Mouse (Mus musculus): ENCODE data around the gene Tenm2. TPM values are rescaled to one million over a fixed set of nuclear protein-coding genes. Genes with fewer than 3 reads are reported as not detected.

Tenm2 gene
- polyA plus RNA-seq, 1 experiment from 2014 or later, result 0.80 TPM

DNA sequence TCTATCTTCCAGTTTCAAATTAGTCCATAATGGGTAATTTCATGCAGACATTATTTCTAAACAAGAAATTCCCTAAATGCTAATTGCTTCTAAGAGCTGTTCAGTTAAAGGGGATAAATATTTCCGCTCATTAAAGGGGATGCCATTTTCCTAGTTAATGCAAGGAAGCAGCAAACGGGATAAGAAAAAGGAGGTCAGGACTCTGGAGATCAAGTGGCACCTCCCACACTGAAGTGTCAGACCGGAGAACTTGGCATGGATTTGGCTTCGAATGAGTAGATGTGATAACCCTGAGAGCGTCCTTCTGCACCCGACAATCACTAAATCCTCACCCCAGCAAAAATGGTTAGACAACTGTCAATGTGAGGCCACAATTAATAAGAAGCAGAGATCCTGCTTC is 781.7 kb downstream of the Tenm2 start:
- no peak for TF ChIP-seq CTCF (IDR thresholded peaks at IDR 0.05; ENCODE audit: low read depth)
- no peak overlapping the region for H3K27ac ChIP-seq
- H3K9ac ChIP-seq (ENCODE audit: low read depth, low read length), result no peak overlapping the region
- no peak overlapping the region for H3K4me2 ChIP-seq (ENCODE audit: low read length)
- H3K4me1 ChIP-seq (replicated peaks; ENCODE audit: insufficient read depth, low read length), result no peaks in the 10 kb centered on the region
- DNase-seq (ENCODE audit: low spot score) (no peak), ATAC-seq (replicated peaks; ENCODE audit: low FRiP score, low read depth) (no peak)
- WGBS, result 65% methylated on average over 6 of the region's 6 CpGs
- H3K9me3 ChIP-seq (replicated peaks; ENCODE audit: low read length), result no peaks in the 10 kb centered on the region
- H3K27me3 ChIP-seq (ENCODE audit: insufficient read depth, low read length), result no peaks in the 10 kb centered on the region
- no peak overlapping the region for H3K4me3 ChIP-seq (replicated peaks; ENCODE audit: low read depth, low read length)
- no peaks in the 10 kb centered on the region for H3K36me3 ChIP-seq (ENCODE audit: insufficient read depth, low read length)

DNA sequence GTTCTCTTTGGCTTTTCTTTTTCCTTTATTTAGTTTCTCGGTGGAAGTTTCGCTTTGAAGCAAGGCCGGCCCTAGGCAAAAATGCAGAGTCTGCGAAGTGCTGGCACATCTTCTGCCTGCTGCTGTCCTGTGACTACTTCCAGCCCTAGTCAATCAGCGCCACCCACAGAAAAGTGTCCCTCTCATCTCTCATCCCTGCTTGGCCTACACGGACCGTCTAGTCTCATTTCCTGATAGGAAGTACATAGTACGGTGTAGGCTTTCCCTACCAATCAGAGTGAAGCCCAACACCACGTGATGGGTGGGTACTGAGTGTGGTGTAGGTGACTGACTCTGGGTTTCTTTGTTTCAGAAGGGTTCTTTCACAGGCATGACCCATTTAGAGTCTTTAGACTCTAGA is 783.3 kb downstream of the Tenm2 start:
- H3K4me2 ChIP-seq (ENCODE audit: low read length), result no peak overlapping the region
- H3K9ac ChIP-seq (ENCODE audit: low read depth, low read length), result no peak overlapping the region
- no peak overlapping the region for H3K4me3 ChIP-seq (replicated peaks; ENCODE audit: low read depth, low read length)
- no peaks in the 10 kb centered on the region for H3K36me3 ChIP-seq (ENCODE audit: insufficient read depth, low read length)
- H3K4me1 ChIP-seq (replicated peaks; ENCODE audit: insufficient read depth, low read length), result no peaks in the 10 kb centered on the region
- ATAC-seq (replicated peaks; ENCODE audit: low FRiP score, low read depth) (no peak), DNase-seq (ENCODE audit: low spot score) (no peak)
- no peak overlapping the region for H3K27ac ChIP-seq
- TF ChIP-seq CTCF (IDR thresholded peaks at IDR 0.05; ENCODE audit: low read depth), result no peak
- H3K27me3 ChIP-seq (ENCODE audit: insufficient read depth, low read length), result no peaks in the 10 kb centered on the region
- no peaks in the 10 kb centered on the region for H3K9me3 ChIP-seq (replicated peaks; ENCODE audit: low read length)
- 75% methylated on average over 9 of the region's 9 CpGs for WGBS

DNA sequence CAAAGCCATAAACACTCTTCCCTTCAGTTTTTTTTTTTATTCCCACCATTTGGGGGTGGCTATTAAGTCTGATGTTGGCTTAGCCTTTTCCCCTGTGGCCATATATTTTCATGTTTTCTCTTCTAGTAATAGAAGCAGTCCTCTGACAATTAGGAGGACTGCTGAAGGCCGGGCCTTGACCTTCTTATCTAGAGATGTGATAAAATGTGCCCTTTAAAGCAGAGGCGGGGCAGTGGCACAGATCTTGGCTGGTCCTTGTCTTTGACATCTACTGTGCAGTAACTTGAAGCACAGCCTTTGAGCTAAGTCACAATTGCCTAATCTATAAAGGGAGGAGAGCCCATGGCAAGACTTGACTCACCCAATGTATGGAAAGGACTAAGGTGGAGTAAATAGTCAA is 789.4 kb downstream of the Tenm2 start:
- 55% methylated on average over 2 of the region's 2 CpGs for WGBS
- Histone ChIP-seq H3K4me3 (replicated peaks; ENCODE audit: low read depth, low read length) (no peak overlapping the region), H3K27ac (no peak overlapping the region), H3K36me3 (ENCODE audit: insufficient read depth, low read length) (no peaks in the 10 kb centered on the region), H3K4me1 (replicated peaks; ENCODE audit: insufficient read depth, low read length) (no peaks in the 10 kb centered on the region), H3K9me3 (replicated peaks; ENCODE audit: low read length) (no peaks in the 10 kb centered on the region), H3K9ac (ENCODE audit: low read depth, low read length) (no peak overlapping the region), H3K4me2 (ENCODE audit: low read length) (no peak overlapping the region), H3K27me3 (ENCODE audit: insufficient read depth, low read length) (no peaks in the 10 kb centered on the region)
- no peak for ATAC-seq (replicated peaks; ENCODE audit: low FRiP score, low read depth)
- no peak for TF ChIP-seq CTCF (IDR thresholded peaks at IDR 0.05; ENCODE audit: low read depth)
- DNase-seq (ENCODE audit: low spot score), result no peak

DNA sequence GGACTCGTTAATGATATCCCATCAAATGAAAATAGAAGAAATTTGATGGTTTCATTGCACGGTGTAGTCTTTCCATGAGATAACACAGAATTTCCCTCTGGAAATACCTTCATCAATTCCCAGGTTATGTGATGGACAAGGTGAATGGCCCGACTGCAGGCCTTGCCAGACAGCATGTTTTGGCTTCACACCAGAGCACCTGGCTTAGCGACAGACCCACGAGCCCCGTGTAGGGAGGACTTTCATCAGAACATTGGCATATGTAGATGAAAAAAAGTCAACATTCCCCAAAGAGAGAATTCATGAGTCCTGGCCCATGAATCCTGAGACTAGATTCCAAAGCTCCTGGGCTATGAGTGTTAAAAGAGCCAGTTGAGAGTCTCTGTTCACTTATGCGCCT is 791.9 kb downstream of the Tenm2 start:
- Histone ChIP-seq H3K9me3 (replicated peaks; ENCODE audit: low read length) (no peaks in the 10 kb centered on the region), H3K4me2 (ENCODE audit: low read length) (no peak overlapping the region), H3K9ac (ENCODE audit: low read depth, low read length) (no peak overlapping the region), H3K27me3 (ENCODE audit: insufficient read depth, low read length) (no peaks in the 10 kb centered on the region), H3K4me1 (replicated peaks; ENCODE audit: insufficient read depth, low read length) (no peaks in the 10 kb centered on the region), H3K27ac (no peak overlapping the region), H3K4me3 (replicated peaks; ENCODE audit: low read depth, low read length) (no peak overlapping the region), H3K36me3 (ENCODE audit: insufficient read depth, low read length) (no peaks in the 10 kb centered on the region)
- WGBS, result 94% methylated on average over 7 of the region's 7 CpGs
- no peak for DNase-seq (ENCODE audit: low spot score)
- ATAC-seq (replicated peaks; ENCODE audit: low FRiP score, low read depth), result no peak
- no peak for TF ChIP-seq CTCF (IDR thresholded peaks at IDR 0.05; ENCODE audit: low read depth)

DNA sequence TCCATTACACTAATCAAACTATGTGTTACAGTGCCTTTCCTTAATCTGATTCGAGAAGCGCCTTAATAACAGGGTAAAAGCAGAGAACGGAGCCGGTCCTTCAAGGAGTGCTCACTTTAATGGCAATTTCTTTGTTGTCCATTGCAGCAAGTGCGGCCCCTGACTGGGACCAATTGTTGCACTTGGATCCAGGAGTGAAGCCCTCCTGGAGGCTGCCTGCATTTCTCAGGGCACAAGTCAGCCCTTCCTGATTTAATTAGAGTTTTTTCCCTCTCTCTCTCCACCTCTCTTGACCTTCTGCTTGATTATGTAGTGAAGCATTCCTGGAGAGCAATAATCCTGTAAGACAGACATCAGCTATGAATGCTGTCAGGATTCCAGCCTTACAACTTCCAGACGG is 794.0 kb downstream of the Tenm2 start:
- Histone ChIP-seq H3K27ac (no peak overlapping the region), H3K9me3 (replicated peaks; ENCODE audit: low read length) (no peaks in the 10 kb centered on the region), H3K9ac (ENCODE audit: low read depth, low read length) (no peak overlapping the region), H3K36me3 (ENCODE audit: insufficient read depth, low read length) (no peaks in the 10 kb centered on the region), H3K4me3 (replicated peaks; ENCODE audit: low read depth, low read length) (no peak overlapping the region), H3K4me1 (replicated peaks; ENCODE audit: insufficient read depth, low read length) (no peaks in the 10 kb centered on the region), H3K27me3 (ENCODE audit: insufficient read depth, low read length) (no peaks in the 10 kb centered on the region), H3K4me2 (ENCODE audit: low read length) (no peak overlapping the region)
- DNase-seq (ENCODE audit: low spot score), result peak; percentile 5
- 33% methylated on average over 6 of the region's 6 CpGs for WGBS
- ATAC-seq (replicated peaks; ENCODE audit: low FRiP score, low read depth), result no peak
- TF ChIP-seq CTCF (IDR thresholded peaks at IDR 0.05; ENCODE audit: low read depth), result no peak

DNA sequence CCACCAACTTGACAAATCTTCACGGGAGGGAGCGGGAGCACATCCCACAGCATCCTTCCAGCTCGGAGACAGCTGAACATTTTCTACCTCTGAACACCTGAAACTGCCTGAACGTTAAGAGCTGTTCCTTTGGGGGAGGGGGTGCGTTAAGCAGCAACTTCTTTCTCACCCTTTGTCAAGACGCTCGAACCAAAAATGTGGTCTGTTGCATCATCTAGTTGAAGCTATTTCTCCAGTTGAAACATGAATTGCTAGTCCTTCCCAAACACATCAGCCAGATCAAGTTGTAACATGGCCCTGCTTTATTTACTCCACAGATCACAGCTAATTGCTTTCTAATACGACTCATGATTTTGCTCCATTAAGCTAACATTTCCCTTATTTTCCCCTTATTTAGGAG is 799.5 kb downstream of the Tenm2 start:
- no peak overlapping the region for H3K9ac ChIP-seq (ENCODE audit: low read depth, low read length)
- TF ChIP-seq CTCF (IDR thresholded peaks at IDR 0.05; ENCODE audit: low read depth), result no peak
- H3K9me3 ChIP-seq (replicated peaks; ENCODE audit: low read length), result no peaks in the 10 kb centered on the region
- DNase-seq (ENCODE audit: low spot score) (no peak), ATAC-seq (replicated peaks; ENCODE audit: low FRiP score, low read depth) (no peak)
- H3K27ac ChIP-seq, result no peak overlapping the region
- no peak overlapping the region for H3K4me2 ChIP-seq (ENCODE audit: low read length)
- H3K4me3 ChIP-seq (replicated peaks; ENCODE audit: low read depth, low read length), result no peak overlapping the region
- 50% methylated on average over 8 of the region's 8 CpGs for WGBS
- H3K36me3 ChIP-seq (ENCODE audit: insufficient read depth, low read length), result no peaks in the 10 kb centered on the region
- H3K4me1 ChIP-seq (replicated peaks; ENCODE audit: insufficient read depth, low read length), result no peaks in the 10 kb centered on the region
- no peaks in the 10 kb centered on the region for H3K27me3 ChIP-seq (ENCODE audit: insufficient read depth, low read length)

DNA sequence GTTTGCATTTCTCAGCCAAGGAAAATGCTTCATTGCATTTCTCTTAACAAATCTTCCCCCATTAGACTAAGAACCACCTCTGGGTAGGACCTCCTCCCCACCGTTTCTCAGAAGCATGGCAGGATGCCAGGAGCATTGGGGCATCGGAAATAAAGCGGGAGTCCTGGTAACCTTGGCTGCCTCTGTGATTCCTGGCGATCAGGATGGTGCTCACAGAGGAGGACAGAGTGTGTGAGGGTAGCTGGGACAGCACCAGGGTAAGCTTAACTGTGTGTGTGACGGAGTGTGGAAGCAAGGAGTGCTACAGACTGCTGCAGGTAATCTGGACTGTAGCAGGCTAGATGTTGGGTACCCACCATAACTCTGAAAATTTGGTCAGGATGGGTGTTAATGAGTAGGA is 806.8 kb downstream of the Tenm2 start:
- H3K27me3 ChIP-seq (ENCODE audit: insufficient read depth, low read length), result no peaks in the 10 kb centered on the region
- 38% methylated on average over 5 of the region's 5 CpGs for WGBS
- no peaks in the 10 kb centered on the region for H3K36me3 ChIP-seq (ENCODE audit: insufficient read depth, low read length)
- ATAC-seq (replicated peaks; ENCODE audit: low FRiP score, low read depth) (no peak; the same call in 1 of the 2 replicates), DNase-seq (ENCODE audit: low spot score) (no peak)
- H3K9me3 ChIP-seq (replicated peaks; ENCODE audit: low read length), result no peaks in the 10 kb centered on the region
- no peak overlapping the region for H3K4me2 ChIP-seq (ENCODE audit: low read length)
- no peak for TF ChIP-seq CTCF (IDR thresholded peaks at IDR 0.05; ENCODE audit: low read depth)
- no peak overlapping the region for H3K4me3 ChIP-seq (replicated peaks; ENCODE audit: low read depth, low read length)
- H3K27ac ChIP-seq, result no peak overlapping the region
- H3K9ac ChIP-seq (ENCODE audit: low read depth, low read length), result no peak overlapping the region
- no peaks in the 10 kb centered on the region for H3K4me1 ChIP-seq (replicated peaks; ENCODE audit: insufficient read depth, low read length)

Measured in kidney, postnatal 0 days (tissue).